Mouse (Mus musculus): Measurements from ENCODE around the gene Nras.
A peak's percentile ranks its signal among the peaks of the same experiment; 100 is the strongest.

The Nras gene

DNA sequence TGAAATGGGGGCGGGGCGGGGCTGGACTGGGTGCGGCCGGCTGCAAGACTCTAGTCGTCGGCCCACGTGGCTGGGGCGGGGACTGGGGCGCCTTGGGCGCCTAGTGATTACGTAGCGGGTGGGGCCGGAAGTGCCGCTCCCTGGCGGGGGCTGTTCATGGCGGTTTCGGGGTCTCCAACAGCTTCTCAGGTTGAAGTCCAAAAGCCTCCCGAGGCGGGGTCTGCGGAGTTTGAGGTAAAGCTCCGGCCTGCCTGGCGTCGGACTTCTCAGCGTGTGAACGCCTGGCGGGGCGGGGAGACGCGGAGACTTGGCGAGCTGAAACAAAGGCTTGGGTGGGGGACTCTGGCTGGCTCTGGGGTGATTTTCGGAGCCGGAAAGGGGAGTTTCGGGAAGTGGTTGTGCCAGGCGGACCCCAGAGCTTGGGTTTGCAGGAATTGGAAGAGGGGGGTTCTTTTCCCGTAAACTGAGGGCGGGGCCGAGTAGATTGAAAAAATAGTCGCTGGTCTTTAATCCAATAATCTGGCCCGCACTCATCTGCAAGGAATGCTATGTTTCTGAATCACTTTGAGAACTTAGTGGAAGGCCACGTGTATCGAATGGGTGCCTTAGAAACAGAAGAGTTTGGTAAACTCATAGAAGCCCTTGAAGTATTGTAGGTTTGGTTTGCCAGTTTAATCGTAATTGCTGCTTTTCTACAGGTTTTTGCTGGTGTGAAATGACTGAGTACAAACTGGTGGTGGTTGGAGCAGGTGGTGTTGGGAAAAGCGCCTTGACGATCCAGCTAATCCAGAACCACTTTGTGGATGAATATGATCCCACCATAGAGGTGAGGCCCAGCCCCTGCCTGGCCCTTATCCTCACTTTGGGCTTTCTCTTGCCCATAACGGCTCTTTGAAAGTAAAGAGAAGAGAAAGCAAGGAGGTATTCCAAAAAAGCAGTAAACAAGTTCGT is at the start of gene Nras:
TSS of gene Nras (plus strand) at position 79 of the 951 bp plus-strand sequence.
- DNase-seq = peak; percentile 96

DNA sequence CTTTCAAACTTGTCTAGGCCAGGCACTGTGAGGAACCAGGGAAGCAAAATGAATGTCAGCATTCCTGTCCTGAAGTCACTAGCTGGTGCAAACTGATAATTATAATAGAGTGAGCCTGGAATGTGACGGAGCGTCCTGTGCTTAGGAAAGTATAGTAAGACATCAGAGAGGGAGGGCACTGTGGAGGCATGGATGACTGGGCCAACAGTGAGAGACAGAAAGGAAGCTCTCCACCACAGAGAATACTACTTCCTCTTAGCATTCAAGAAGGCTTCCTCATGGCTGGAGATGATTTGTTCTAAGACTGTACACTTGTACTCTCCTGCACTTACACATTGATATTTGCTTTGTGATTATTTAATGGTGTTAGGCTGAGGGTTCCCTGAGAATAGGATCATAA is 40.7 kb upstream of the Nras start:
- DNase-seq = no peak

DNA sequence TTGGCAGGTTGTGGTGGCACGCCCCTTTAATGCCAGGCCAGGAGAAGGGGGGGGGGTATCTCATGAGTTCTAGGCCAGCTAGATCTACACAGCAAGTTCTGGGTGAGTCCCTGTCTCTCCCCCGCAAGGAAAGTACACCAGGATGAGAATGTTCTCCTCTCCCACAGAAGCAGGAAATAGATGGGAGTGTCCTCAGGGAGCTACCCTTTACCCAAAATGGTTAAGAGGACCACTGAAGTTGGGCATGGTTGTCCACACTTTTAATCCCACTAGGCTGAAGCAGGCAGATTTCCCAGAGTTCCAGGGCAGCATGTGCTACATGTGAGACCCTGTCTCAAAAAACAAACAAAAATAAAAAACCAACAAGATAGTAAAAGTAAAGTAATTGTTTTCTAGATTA is 38.6 kb upstream of the Nras start:
- no peak for DNase-seq

DNA sequence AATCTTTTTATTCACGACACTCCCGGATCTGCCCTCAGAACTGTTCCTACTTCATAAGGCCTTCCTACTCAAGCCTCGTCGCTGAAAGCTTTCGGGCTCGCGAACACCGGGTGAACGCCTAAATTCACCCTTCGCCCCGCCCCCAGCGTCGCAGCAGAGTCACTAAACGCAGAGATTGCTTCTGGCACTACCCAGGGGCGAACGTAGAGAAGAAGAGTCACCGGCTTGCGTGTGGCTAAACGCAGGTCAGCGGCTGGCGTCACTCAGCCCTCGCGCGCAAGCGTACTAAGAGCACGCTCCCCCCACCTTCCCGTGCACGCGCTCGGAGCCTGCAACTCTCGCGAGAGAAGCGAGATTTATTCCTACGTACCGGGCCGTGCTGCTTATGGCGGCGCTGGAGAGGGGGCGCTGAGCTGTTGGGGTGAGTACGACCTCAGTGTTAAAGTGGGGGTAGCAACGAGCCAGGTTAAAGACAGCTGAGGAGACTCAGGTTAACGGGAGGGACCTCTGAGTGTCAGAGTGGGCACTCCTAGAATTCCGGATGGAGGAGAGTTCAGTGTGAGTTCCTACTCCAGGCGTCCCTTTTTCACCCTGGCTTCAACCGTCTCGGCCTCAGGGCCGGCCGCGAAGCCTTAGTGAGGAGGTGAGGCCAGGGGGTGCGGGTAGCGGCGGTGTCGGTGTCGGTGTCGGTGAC is 37.7 kb upstream of the Nras start, which contains the start of gene Csde1:
TSS of gene Csde1 (plus strand) at position 178 of the 694 bp plus-strand sequence.
- peak; percentile 97 for DNase-seq

DNA sequence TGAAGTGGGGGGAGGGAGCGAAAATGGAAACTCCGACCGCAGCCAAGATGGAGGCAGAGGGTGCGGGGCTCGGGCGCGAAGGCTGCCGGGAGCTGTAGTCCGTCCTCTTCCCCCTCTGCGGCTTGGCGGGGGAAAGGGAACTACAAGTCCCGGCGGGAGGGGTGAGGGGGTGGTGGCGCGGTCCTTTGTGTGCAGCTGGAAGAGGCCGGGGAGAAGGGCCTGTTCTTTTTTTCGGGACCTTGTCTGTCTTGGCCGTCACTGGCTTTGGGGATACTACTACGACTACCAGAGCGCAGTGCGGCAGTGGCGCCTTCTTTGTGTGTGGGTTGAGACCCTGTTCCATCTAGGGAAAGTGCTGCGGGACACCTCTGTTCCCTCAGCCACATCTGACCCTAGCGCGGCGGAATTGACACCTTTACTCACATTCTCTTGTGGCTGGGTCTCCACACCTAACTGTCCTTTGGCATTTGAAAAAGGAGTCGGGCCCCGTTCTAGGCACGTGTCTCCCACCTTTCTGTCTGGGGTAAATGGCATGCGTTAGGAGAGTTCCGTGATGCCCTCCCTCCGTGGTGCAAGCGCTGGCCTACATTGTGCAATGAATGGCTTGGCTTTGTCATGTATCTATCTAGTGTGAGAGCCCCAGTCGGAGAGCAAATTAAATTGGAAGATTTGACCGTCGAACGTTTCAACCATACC is 37.0 kb upstream of the Nras start:
- peak; percentile 89 for DNase-seq

DNA sequence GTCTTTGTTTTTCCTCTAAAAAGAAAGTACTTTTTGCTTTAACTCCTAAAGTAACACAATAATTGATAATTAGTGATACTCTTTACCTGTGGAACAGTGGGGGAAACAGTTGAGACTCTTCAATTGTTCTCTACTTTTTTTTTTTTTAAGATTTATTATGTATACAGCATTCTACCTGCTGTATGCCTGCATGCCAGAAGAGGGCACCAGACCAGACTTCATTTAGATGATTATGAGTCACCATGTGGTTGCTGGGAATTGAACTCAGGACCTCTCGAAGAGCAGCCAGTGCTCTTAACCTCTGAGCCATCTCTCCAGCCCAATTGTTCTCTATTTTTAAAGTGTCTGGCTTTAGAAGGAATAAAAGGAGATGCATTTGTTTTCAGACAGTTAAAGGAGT is 31.9 kb upstream of the Nras start:
- peak; percentile 9 for DNase-seq

DNA sequence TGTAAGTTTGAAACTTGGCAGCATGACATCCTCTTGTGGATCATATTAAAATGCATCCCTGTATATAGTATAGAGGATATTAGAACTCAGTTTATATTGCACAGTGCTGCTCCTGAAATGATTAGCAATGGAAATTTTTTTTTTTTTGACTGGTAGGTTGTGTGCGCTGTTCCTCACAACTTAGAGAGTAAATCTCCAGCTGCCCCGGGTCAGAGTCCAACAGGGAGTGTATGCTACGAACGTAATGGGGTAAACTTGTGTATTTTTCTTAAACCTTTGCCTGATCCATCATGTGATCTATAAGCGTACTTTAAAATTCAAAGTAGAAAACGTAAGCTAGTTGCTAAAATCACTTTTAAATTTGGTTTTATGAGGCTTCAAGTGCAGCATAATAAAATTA is 17.8 kb upstream of the Nras start:
- no peak for DNase-seq

DNA sequence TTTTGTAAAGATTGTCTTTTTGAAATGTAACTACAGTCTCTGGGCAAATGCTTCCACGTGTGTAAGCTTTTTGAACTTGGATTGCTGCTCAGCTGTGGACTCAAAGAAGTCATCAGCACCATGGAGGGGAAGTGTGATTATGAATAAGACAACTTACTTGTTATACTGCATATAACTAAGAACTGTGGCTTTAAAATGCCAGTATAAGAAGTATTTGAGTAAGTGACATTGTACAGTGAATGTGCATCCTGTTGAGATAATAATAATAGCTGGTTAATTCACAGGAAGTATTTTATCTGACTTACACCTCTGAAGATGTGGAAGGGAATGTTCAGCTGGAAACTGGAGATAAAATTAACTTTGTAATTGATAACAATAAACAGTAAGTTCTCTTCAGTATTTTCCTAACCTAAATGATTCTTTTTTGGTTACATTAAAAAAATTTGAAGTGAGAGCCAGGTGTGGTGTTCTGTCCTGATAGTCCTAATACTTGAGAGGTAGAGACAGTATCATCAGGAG is 17.2 kb upstream of the Nras start:
- no peak for DNase-seq

DNA sequence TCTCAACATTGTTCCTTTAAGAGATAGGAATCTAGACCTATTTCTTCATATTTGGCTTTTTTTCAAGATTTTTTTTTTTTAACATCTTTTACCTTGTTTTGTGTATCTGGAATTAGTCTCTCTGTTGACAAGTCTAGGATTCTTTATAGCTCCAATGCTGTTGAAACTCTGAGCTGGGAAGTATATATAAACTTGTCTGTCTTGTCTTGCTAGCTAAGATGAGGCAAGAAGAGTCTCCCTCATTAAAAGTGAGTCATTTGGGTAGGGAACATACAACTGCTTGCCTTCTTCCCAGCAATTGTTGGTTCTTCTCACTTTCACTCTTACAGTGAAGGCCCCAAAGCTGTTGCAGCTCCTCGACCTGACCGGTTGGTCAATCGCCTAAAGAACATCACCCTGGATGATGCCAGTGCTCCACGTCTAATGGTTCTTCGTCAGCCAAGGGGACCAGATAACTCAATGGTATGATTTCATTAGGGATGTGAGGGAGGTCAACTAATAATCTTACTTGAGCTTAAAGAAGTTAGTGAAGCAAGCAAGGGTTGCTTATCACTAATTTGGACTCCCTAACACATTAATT is 2.0 kb upstream of the Nras start:
- no peak for DNase-seq

DNA sequence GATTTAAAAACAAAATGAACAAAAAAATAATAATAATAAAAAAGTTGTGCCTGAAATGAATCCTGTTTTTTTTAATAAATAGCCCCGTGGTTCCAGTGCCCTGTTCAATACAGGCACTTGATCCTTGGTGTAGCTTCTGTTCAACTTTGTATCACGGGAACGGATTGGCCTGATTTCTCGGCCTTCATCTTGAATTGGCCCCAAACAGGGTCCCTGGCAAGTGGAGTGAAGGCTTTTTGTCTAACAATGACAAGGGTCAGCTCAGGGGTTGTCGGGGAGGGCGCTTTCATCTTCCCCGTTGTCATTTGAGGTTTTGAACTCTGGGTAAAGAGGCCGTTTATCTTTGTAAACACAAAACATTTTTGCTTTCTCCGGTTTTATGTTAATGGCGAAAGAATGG is 333 bp upstream of the Nras start:
- DNase-seq = no peak

DNA sequence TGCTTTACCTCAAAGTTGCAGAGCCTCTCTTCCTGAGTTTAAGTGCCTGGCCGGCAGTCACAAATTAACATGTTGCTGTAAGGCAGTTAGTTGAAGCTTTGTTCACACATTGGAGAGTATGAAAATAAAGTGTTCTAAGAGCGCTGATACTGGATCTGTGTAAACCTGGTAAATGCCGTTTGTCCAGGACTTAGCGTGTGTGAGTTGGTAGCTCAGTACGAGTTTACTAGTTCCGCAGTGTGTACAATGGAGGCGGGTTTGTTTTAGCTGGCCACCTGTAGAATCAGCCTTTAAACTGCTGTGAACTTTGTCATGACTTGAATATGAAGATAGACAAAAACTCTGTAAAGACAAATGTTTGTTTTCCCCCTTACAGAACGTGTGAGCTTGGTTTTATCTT is 8.8 kb downstream of the Nras start:
- DNase-seq = no peak

DNA sequence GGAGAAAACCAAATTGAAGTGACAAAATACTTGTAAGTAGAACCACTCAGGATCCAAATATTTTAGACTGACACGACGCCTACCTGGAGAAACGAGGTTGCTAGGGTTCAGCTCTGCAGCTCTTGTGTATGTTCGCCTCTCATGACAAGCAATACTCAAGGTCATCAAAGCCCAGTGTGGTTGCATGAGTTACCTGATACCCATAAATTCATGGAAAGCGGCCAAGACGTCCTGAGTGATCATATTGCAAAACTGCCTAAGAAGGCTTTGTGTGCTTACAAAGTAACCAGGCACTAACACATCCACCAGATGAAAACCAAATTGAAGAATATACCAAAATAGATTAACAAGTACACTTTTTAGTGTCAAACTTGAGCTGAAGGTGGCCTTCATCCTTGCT is 10.9 kb downstream of the Nras start:
- no peak for DNase-seq

DNA sequence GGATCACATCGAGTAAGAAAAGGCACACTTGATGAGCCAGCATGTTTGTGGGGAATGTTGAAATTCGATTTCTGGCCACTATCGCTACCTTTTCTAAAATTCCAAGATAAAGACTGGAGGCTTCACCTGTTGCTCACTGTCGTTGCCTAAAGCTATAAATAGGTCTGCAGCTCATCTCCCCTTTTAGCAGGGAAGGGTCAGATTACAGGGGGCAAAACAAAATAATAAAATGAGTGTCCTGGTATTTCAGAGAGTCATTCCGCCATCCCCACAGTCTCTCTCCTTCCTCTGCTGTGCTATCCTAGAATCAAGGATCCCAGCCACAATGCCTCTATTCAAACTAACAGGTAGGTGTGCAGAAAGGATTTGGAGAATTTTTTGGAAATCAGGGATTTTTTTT is 15.7 kb downstream of the Nras start, which contains the start of gene Ampd1:
TSS of gene Ampd1 (plus strand) at position 244 of the 400 bp plus-strand sequence.
- DNase-seq = no peak

DNA sequence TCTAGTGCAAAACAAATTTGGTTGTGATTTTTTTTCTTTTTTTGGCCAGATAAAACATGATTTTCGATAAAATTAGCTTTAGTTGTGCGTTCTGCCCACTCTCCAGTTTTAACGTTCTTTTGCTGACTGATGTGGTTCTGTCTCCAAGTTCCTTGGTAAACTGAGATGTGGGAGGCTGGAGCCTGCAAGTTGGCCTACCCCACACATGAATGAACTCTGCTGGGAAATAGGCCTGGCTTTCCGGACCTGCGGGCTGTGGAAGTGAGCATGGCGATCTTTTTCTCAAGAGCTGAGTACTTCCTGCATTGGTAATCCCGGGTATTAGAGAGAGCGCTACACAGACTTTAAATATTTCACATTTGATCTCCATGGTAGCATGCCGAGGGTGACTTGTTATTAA is 17.8 kb downstream of the Nras start:
- DNase-seq = no peak

DNA sequence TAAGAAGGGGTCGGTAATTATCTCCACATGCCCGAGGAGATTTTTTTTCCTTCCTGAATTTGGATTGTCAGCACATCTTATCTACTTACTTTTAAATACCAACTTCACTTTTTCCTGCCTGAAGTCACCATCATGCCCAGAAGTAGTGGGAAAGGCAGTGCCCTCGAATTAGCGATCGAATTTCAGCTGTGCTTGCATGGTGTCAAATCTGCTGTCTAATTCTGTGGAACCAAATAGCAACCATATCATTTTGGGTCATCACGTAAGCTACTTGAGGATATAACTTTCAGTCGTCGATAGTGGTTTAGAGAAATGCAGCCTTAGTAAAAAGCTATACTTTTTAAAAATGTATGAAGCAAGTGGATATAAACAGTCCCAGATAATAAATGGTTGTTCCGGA is 18.4 kb downstream of the Nras start:
- DNase-seq = no peak

DNA sequence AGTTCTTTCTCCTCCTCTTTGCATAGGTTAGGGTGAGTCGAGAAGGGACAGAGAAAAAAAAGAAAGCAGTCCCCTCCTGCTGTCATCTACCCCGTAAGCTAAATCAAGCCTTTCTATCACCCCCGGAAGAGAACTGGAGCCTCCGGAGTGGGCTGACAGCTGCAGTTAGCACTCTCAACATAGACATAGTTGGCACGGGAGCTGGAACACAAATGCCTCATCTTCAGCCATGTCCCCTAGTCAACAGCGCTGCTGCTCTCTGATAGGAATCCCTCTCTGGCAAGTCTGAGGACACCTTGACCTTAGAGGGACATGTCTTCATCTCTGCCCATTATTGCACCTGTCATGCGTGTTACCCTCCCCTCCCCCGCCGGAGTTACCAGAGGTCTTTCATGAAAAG is 21.2 kb downstream of the Nras start:
- DNase-seq = no peak

DNA sequence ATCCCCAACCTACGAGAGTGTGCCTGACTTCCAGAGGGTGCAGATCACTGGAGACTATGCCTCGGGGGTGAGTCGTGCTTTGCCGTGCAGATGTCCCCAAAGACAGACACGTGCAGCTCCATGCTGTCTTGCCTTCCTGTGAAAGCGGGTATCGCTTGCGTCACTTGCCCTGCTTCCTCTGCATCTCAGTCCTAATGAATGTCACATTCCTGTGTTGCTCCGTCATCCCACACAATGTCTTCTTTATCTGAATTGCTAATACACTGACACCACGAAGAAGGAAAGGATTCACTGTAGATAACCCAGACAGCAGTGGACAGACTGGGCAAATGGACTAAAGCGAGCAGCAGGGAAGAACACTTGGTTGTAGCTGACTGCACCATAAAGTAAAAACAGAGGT is 23.0 kb downstream of the Nras start:
- no peak for DNase-seq

DNA sequence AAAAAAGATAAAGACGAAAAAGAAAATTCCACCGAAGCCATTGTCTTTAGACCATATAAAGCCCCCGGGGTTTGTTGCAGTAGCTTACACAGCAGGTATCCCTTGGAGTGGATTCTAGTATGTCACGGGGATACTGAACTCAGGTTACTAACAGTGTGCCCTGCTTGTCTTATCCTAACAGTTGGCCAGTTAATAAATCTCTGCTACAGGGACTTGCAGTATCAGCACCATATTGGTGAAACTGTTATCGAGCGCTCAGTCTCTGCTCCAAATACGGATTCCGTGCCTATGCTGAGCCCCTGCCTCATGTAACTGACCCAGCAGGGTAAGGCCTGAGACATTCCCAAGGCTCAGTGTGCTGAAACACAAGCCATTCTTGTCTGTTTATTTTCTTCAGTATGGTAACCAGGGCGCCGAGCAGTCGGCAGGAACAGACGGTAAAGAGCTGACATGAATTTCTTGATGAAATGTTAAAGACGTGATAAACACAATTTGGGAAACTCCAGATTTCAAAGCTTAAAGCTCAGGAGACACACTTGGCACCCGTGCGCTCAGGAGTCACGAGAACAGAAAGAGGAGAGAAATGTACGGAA is 23.9 kb downstream of the Nras start:
- DNase-seq = no peak

DNA sequence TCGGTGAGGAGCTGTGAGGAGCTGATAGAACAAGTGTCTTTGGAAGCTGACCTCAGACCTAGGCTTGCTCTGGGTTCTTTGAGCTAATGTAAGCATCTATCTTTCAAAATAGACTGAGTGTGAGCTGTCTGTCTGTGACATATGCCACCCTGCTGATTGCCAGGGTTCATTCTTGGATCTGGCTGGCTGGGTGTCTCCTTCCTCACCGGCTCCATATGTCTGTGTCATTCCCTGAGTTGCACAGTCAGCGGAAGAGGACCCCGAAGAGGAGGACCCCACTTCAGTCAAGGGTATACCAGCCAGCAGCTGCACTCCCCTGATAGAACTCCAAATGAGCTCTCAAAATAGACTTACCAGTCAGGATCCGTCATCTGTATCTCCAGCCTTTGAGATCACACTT is 24.7 kb downstream of the Nras start:
- no peak for DNase-seq

DNA sequence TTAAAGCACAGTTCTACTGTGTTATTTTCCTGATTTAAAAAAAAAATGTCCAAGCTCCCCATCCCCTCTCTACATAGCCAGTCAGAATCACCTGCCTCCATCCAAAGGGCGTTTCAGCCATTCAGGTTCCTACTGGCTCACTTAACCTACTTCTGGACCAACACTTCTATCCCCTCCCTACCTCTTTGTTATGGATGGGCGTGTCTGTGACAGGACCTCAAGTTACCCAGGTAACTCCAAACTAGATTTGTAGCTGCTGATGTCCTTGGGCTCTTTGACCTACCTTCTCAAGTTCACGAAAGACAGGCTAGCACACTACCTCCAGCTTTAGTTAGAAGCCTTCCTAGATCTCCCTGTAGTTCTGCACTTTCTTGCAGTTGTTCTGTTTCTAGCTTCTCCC is 27.9 kb downstream of the Nras start:
- DNase-seq = no peak

DNA sequence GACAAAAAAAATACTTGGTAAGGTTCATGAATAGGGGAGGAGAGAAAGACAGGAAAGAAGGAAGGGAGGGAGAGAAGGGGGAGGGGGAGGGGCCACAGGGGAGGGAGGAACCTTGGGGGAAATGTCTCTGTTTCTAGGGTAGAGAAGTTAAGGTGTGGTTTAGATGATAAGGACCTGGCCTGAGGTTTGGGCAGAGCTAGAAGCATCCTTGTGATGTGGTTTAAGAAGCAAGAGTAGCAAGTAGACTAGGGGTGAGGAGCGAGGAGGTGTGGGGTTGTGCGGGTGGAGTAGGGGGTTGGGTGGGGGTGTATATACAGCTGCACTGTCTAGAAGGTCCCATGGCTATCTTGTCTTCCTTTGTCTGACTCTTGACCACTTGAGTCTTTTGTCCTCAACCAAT is 33.7 kb downstream of the Nras start:
- DNase-seq = no peak

DNA sequence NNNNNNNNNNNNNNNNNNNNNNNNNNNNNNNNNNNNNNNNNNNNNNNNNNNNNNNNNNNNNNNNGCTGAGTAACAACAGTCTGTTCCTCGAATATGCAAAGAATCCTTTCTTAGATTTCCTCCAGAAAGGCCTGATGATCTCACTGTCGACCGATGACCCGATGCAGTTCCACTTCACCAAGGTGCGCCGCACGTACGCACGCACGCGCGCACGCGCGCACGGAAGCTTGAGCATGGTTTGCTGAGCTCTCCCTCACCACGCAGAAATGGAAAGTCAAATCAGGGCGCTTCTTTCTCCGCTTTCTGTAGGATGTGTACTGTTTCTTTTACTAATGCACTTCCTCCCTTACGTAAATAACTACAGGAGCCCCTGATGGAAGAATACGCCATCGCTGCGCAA is 40.6 kb downstream of the Nras start:
- no peak for DNase-seq

DNA sequence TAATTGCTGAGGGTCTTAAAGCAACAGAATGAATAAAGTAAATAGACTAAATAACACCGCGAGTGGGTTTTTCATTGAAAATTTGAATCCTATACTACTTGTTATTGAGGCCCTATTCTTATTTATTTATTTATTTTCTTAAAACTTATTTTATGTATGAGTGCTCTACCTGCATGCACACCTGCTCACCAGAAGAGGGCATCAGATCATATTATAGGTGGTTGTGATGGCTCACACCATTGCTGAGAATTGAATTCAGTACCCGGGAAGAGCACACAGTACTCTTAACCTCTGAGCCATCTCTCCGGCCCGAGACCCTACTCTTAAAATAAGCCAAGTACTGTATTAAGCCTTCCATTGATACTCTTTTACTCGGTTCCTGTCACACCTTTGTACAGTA is 41.6 kb downstream of the Nras start:
- no peak for DNase-seq

Measured in lung, postnatal 14 days (tissue).